Mouse (Mus musculus) spleen, adult 2 months (tissue): ENCODE measurements at regions not wholly inside any gene's neighbourhood (a gene's known extent, or its start where the extent isn't known, plus 50 kb on each side); places are given as distances from the start of the nearest gene placed in this dataset.

Source experiments
- DNase-seq, 2 experiments: peaks; one replicate each; pipeline versions ENCODE4 v3.0.0 to v3.0.0-alpha.2; 2012 to 2021; ENCODE audit warnings: low spot score in 2 of 2, low read depth in 1 of 2
- H3K27ac ChIP-seq: fragments of 200-500 bp; 2 replicates; pipeline ENCODE4 v1.5.1; 2012; ENCODE audit warnings: low read length, inconsistent platforms; ENCODE audit not compliant: insufficient read depth
- H3K27me3 ChIP-seq: fragments of 200-500 bp; 2 replicates; pipeline ENCODE4 v1.6.1; 2012; ENCODE audit warnings: mild to moderate bottlenecking, moderate library complexity, low read length, inconsistent platforms; ENCODE audit not compliant: control insufficient read depth, insufficient read depth
- H3K36me3 ChIP-seq: fragments of 200-500 bp; 2 replicates; pipeline ENCODE4 v1.6.1; 2012; ENCODE audit warnings: mild to moderate bottlenecking, low read length, inconsistent platforms; ENCODE audit not compliant: control insufficient read depth, insufficient read depth
- H3K4me1 ChIP-seq: fragments of 200-500 bp; 2 replicates; pipeline ENCODE4 v1.6.1; 2011; ENCODE audit warnings: inconsistent platforms; ENCODE audit not compliant: control insufficient read depth, insufficient read depth, insufficient read length
- H3K4me3 ChIP-seq: fragments of 200-500 bp; 2 replicates; pipeline ENCODE4 v1.5.1; 2011; ENCODE audit warnings: mild to moderate bottlenecking, inconsistent platforms; ENCODE audit not compliant: insufficient read depth, insufficient read length; ENCODE audit errors: extremely low read depth
- CTCF ChIP-seq: fragments of 200-500 bp; IDR thresholded peaks from 2 replicates; pipeline ENCODE4 v1.5.1; 2011; ENCODE audit warnings: mild to moderate bottlenecking, inconsistent platforms; ENCODE audit not compliant: insufficient read depth, insufficient read length, insufficient replicate concordance; ENCODE audit errors: extremely low read depth
- POLR2A ChIP-seq: fragments of 200-500 bp; IDR thresholded peaks from 2 replicates; pipeline ENCODE4 v1.6.1; 2011; ENCODE audit warnings: low read depth, low read length, inconsistent platforms
- WGBS: fragments of 180-500 bp; shearing (Covaris S2); methylation state at CpG from one replicate; pipeline ENCODE4 v1.1.7; 2018; 5-methylcytosine and 5-hydroxymethylcytosine counted together

- no peak for DNase-seq
- TF ChIP-seq CTCF (no peak), POLR2A (no peak)
- no peak overlapping the region for H3K4me3 ChIP-seq
- no peaks in the 10 kb centered on the region for H3K36me3 ChIP-seq
- H3K27me3 ChIP-seq = no peaks in the 10 kb centered on the region
- no peaks in the 10 kb centered on the region for H3K4me1 ChIP-seq
- no peak overlapping the region for H3K27ac ChIP-seq
Measured at GRCm38 (mm10) chr9:94386190-94386589, 151.7 kb downstream of the 1190002N15Rik start.

- Histone ChIP-seq H3K4me1 (no peaks in the 10 kb centered on the region), H3K4me3 (no peak overlapping the region), H3K36me3 (no peaks in the 10 kb centered on the region), H3K27ac (no peak overlapping the region), H3K27me3 (no peaks in the 10 kb centered on the region)
- no peak for DNase-seq
- TF ChIP-seq POLR2A (no peak), CTCF (no peak)
- WGBS = 84% methylated on average over 2 of the region's 2 CpGs
Measured at GRCm38 (mm10) chr9:94382293-94382692, 155.6 kb downstream of the 1190002N15Rik start.

GRCm38 (mm10) chr9:94378835-94379234 lies 159.0 kb downstream of the 1190002N15Rik start:
- no peak overlapping the region for H3K27ac ChIP-seq
- DNase-seq = no peak
- H3K4me3 ChIP-seq = no peak overlapping the region
- no peaks in the 10 kb centered on the region for H3K36me3 ChIP-seq
- no peak for TF ChIP-seq CTCF
- TF ChIP-seq POLR2A = no peak
- H3K27me3 ChIP-seq = no peaks in the 10 kb centered on the region
- WGBS = 76% methylated on average over 5 of the region's 5 CpGs
- no peaks in the 10 kb centered on the region for H3K4me1 ChIP-seq

- no peak for DNase-seq
- no peak overlapping the region for H3K4me3 ChIP-seq
- H3K36me3 ChIP-seq = no peaks in the 10 kb centered on the region
- H3K27me3 ChIP-seq = no peaks in the 10 kb centered on the region
- 92% methylated on average over 6 of the region's 6 CpGs for WGBS
- H3K27ac ChIP-seq = no peak overlapping the region
- H3K4me1 ChIP-seq = no peaks in the 10 kb centered on the region
- TF ChIP-seq CTCF = no peak
- TF ChIP-seq POLR2A = no peak
Measured at GRCm38 (mm10) chr9:94378291-94378690, 159.6 kb downstream of the 1190002N15Rik start.

GRCm38 (mm10) chr9:94377346-94378039 lies 160.4 kb downstream of the 1190002N15Rik start:
- no peak for DNase-seq
- no peak overlapping the region for H3K27ac ChIP-seq

GRCm38 (mm10) chr9:94370976-94371375 lies 166.9 kb downstream of the 1190002N15Rik start:
- DNase-seq = no peak

More at GRCm38 (mm10) chr9:94377346-94378039, 160.4 kb downstream of the 1190002N15Rik start:
- Histone ChIP-seq H3K4me1 (no peaks in the 10 kb centered on the region), H3K27me3 (no peaks in the 10 kb centered on the region), H3K4me3 (no peak overlapping the region), H3K36me3 (no peaks in the 10 kb centered on the region)
- WGBS = 87% methylated on average over 7 of the region's 7 CpGs
- TF ChIP-seq CTCF = no peak
- TF ChIP-seq POLR2A = no peak

GRCm38 (mm10) chr9:94368231-94368936 lies 169.5 kb downstream of the 1190002N15Rik start:
- no peaks in the 10 kb centered on the region for H3K4me1 ChIP-seq
- DNase-seq = no peak
- 75% methylated on average over 7 of the region's 7 CpGs for WGBS
- no peaks in the 10 kb centered on the region for H3K27me3 ChIP-seq
- no peaks in the 10 kb centered on the region for H3K36me3 ChIP-seq
- H3K27ac ChIP-seq = no peak overlapping the region
- H3K4me3 ChIP-seq = no peak overlapping the region
- TF ChIP-seq CTCF (no peak), POLR2A (no peak)

More at GRCm38 (mm10) chr9:94370976-94371375, 166.9 kb downstream of the 1190002N15Rik start:
- no peak for TF ChIP-seq CTCF
- TF ChIP-seq POLR2A = no peak
- 80% methylated on average over 2 of the region's 2 CpGs for WGBS
- H3K4me1 ChIP-seq = no peaks in the 10 kb centered on the region
- H3K36me3 ChIP-seq = no peaks in the 10 kb centered on the region
- no peak overlapping the region for H3K4me3 ChIP-seq
- H3K27me3 ChIP-seq = no peaks in the 10 kb centered on the region
- no peak overlapping the region for H3K27ac ChIP-seq
